Mouse (Mus musculus): ENCODE results near the gene Erap1. TPM values are rescaled to one million over a fixed set of nuclear protein-coding genes. Genes with fewer than 3 reads are reported as not detected.
"Not testable (repeated sequence)": the region's sequence is repeated elsewhere in the genome, so short reads cannot be mapped to it uniquely, and the experiment has no call there.

Gene Erap1
- polyA plus RNA-seq, 1 experiment from 2014 or later: 36.2 TPM

DNA sequence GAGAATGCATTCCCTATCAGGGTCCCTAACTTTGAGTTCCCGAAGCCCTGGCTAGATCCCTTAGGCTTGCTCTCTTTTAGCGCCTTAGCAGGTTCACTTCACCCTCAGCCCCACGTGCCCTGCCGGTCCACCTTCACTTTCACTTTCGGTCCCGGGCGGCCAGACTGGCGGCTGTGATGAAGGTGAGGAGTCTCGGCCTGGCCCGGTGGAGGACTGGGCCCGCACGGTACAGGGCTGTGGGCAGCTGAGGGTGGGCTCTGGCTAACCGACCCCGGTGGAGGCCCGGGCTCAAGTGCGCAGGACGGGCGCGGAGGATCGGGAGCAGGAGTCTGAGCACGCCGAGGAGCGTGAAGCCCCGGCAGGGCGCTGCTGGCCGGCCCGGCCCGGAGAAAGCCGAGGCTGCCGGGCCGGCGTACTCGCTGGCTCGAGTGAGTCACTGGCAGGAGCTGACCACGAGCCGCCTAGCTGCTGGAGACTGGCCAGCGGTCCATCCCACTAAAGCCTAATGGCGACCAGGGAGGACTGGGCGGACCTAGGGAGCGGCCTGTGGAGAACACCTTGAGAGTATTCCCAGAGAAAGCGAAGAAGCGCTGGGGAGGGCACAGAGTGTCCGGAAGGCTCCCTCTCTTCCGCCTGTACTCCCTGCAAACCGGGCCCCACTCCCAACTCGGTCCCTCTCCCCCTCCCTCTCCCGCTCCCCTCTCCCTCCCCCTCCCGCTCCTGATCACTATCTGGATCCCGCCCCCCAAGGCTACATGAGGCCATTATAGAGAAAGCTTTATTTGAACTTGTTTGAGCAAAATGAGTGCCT lies 549 bp downstream of the Erap1 start:
- Histone ChIP-seq H3K27me3 (replicated peaks; ENCODE audit: control insufficient read depth, insufficient read depth, low read length) (no peaks in the 10 kb centered on the region), H3K36me3 (ENCODE audit: control insufficient read depth, insufficient read depth, low read length) (no peaks in the 10 kb centered on the region), H3K9me3 (ENCODE audit: control insufficient read depth, low read length) (no peaks in the 10 kb centered on the region), H3K9ac (ENCODE audit: low read length) (peak overlapping the region; percentile 95), H3K4me1 (replicated peaks; ENCODE audit: control insufficient read depth, insufficient read depth, low read length) (0 out of 2 replicates have a peak, but pooled peaks cover 2% of the 10 kb centered on the region), H3K4me3 (ENCODE audit: low read depth, low read length) (peak overlapping the region; percentile 87), H3K4me2 (ENCODE audit: low read length) (peak overlapping the region; percentile 87), H3K27ac (ENCODE audit: low read depth) (peak overlapping the region; percentile 95)
- DNase-seq (ENCODE audit: low spot score): peak; percentile 92
- ATAC-seq (replicated peaks; ENCODE audit: low FRiP score, low TSS enrichment, low read depth): peak; percentile 94
- 1% methylated on average over 46 of the region's 49 CpGs for WGBS

- not testable (repeated sequence) for H3K9me3 ChIP-seq (ENCODE audit: control insufficient read depth, low read length); H3K27me3 ChIP-seq (replicated peaks; ENCODE audit: control insufficient read depth, insufficient read depth, low read length); H3K9ac ChIP-seq (ENCODE audit: low read length); DNase-seq (ENCODE audit: low spot score); H3K36me3 ChIP-seq (ENCODE audit: control insufficient read depth, insufficient read depth, low read length); ATAC-seq (replicated peaks; ENCODE audit: low FRiP score, low TSS enrichment, low read depth); H3K4me1 ChIP-seq (replicated peaks; ENCODE audit: control insufficient read depth, insufficient read depth, low read length)
- 46% methylated on average over 2 of the region's 3 CpGs for WGBS
- peak overlapping the region; percentile 87 for H3K4me3 ChIP-seq (ENCODE audit: low read depth, low read length)
- H3K4me2 ChIP-seq (ENCODE audit: low read length): peak overlapping the region; percentile 87
- H3K27ac ChIP-seq (ENCODE audit: low read depth): peak overlapping the region; percentile 95; the same call in 1 of the 2 replicates
These were observed 1.2 kb downstream of the Erap1 start for GRCm38 (mm10) chr13:74640523-74640920.

DNA sequence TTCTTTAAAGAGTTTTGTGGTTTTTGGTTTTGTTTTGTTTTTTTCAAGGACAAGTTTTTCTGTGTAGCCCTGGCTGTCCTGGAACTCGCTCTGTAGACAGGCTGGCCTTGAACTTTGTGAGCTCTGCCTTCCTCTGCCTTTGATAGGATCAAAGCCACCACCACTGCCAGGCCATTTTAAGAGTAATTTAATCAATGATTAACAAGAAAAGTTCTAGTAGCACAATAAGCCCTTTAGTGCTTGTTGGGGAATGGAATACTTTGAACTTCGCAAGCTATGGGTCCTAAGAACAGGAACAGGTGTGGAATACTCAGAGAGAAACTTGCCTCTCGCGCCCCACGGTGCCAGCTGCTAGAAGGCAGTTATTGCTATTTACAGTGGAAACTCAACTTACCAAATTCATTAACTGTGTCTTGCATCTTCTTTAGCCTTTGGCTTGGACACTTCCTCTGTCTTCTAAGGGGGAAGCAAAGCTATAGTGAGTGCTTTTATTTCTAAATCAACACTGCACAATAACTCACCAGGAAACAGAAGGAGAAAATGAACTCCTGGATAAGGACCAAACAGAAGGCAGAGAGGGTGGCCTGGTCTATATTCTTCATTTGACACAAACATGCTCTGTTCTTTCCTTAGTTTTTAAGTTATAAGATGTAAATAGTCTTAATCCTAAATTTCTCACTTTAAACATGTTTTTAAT lies 56.3 kb downstream of the Erap1 start:
- no peak overlapping the region for H3K4me2 ChIP-seq (ENCODE audit: low read length)
- no peak for ATAC-seq (replicated peaks; ENCODE audit: low FRiP score, low TSS enrichment, low read depth)
- 86% methylated on average over 5 of the region's 5 CpGs for WGBS

GRCm38 (mm10) chr13:74696225-74696624 lies 56.9 kb downstream of the Erap1 start:
- DNase-seq (ENCODE audit: low spot score): no peak
- Histone ChIP-seq H3K27ac (ENCODE audit: low read depth) (no peak overlapping the region), H3K4me3 (ENCODE audit: low read depth, low read length) (no peak overlapping the region), H3K4me2 (ENCODE audit: low read length) (no peak overlapping the region), H3K9me3 (ENCODE audit: control insufficient read depth, low read length) (no peaks in the 10 kb centered on the region), H3K27me3 (replicated peaks; ENCODE audit: control insufficient read depth, insufficient read depth, low read length) (no peaks in the 10 kb centered on the region), H3K9ac (ENCODE audit: low read length) (no peak overlapping the region), H3K36me3 (ENCODE audit: control insufficient read depth, insufficient read depth, low read length) (peaks cover 9% of the 10 kb centered on the region; the same call in 1 of the 2 replicates), H3K4me1 (replicated peaks; ENCODE audit: control insufficient read depth, insufficient read depth, low read length) (no peaks in the 10 kb centered on the region)
- ATAC-seq (replicated peaks; ENCODE audit: low FRiP score, low TSS enrichment, low read depth): no peak
- WGBS: 56% methylated on average over 3 of the region's 3 CpGs

More for the DNA sequence above, 56.3 kb downstream of the Erap1 start:
- DNase-seq (ENCODE audit: low spot score): no peak
- no peak overlapping the region for H3K9ac ChIP-seq (ENCODE audit: low read length)
- H3K36me3 ChIP-seq (ENCODE audit: control insufficient read depth, insufficient read depth, low read length): peaks cover 6% of the 10 kb centered on the region; the same call in 1 of the 2 replicates
- H3K4me3 ChIP-seq (ENCODE audit: low read depth, low read length): no peak overlapping the region
- H3K4me1 ChIP-seq (replicated peaks; ENCODE audit: control insufficient read depth, insufficient read depth, low read length): no peaks in the 10 kb centered on the region
- no peak overlapping the region for H3K27ac ChIP-seq (ENCODE audit: low read depth)
- H3K27me3 ChIP-seq (replicated peaks; ENCODE audit: control insufficient read depth, insufficient read depth, low read length): no peaks in the 10 kb centered on the region
- no peaks in the 10 kb centered on the region for H3K9me3 ChIP-seq (ENCODE audit: control insufficient read depth, low read length)

DNA sequence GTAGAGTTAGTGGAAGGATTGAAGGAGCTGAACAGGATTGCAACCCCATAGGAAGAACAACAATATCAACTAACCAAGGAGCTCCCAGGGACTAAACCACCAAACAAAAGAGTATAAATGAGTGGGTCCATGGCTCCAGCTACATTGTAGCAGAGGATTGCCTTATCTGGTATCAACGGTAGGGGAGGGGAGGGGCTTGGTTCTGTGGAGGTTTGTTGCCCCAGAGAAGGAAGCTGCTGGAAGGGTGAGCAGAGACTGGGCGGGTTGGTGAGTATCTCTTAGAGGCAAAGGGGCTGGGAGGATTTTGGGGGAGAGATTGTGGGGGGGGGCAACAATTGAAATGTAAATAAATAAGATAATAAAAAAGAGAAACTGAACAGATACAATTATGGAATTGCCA lies 79.6 kb downstream of the Erap1 start:
- DNase-seq (ENCODE audit: low spot score): no peak
- ATAC-seq (replicated peaks; ENCODE audit: low FRiP score, low TSS enrichment, low read depth): no peak
- Histone ChIP-seq H3K27me3 (replicated peaks; ENCODE audit: control insufficient read depth, insufficient read depth, low read length) (no peaks in the 10 kb centered on the region), H3K9ac (ENCODE audit: low read length) (no peak overlapping the region), H3K9me3 (ENCODE audit: control insufficient read depth, low read length) (no peaks in the 10 kb centered on the region), H3K36me3 (ENCODE audit: control insufficient read depth, insufficient read depth, low read length) (peaks cover 20% of the 10 kb centered on the region), H3K4me1 (replicated peaks; ENCODE audit: control insufficient read depth, insufficient read depth, low read length) (no peaks in the 10 kb centered on the region), H3K4me2 (ENCODE audit: low read length) (no peak overlapping the region), H3K27ac (ENCODE audit: low read depth) (no peak overlapping the region), H3K4me3 (ENCODE audit: low read depth, low read length) (no peak overlapping the region)
- 87% methylated on average over 2 of the region's 2 CpGs for WGBS

- H3K27ac ChIP-seq (ENCODE audit: low read depth): no peak overlapping the region
- H3K4me3 ChIP-seq (ENCODE audit: low read depth, low read length): no peak overlapping the region
- no peaks in the 10 kb centered on the region for H3K4me1 ChIP-seq (replicated peaks; ENCODE audit: control insufficient read depth, insufficient read depth, low read length)
- no peak for DNase-seq (ENCODE audit: low spot score)
- H3K9me3 ChIP-seq (ENCODE audit: control insufficient read depth, low read length): no peaks in the 10 kb centered on the region
- H3K4me2 ChIP-seq (ENCODE audit: low read length): no peak overlapping the region
- 92% methylated on average over 4 of the region's 4 CpGs for WGBS
- no peaks in the 10 kb centered on the region for H3K27me3 ChIP-seq (replicated peaks; ENCODE audit: control insufficient read depth, insufficient read depth, low read length)
- no peak overlapping the region for H3K9ac ChIP-seq (ENCODE audit: low read length)
- peaks cover 53% of the 10 kb centered on the region for H3K36me3 ChIP-seq (ENCODE audit: control insufficient read depth, insufficient read depth, low read length)
- ATAC-seq (replicated peaks; ENCODE audit: low FRiP score, low TSS enrichment, low read depth): no peak
These were observed 94.4 kb downstream of the Erap1 start for GRCm38 (mm10) chr13:74733726-74734125.

DNA sequence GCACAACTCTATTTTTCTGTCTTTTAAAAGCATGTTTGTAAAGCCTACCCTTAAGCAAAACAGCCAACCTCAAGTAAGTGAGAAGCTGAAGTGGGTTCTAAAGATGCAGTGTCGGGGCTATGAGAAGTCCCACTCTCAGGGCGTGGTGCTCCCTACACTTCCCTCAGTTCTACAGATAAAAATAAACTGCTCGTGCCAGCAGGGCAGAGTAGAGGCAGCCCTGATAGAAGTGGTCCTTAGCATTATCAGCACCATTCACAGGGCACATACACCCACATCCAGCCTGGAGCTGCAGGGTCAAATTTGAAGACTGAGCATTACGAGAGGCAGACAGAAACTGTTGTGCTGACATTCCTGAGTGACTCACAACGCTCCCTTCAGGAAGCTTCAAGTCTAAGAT lies 96.5 kb downstream of the Erap1 start:
- H3K27me3 ChIP-seq (replicated peaks; ENCODE audit: control insufficient read depth, insufficient read depth, low read length): no peaks in the 10 kb centered on the region
- peaks cover 46% of the 10 kb centered on the region for H3K36me3 ChIP-seq (ENCODE audit: control insufficient read depth, insufficient read depth, low read length)
- ATAC-seq (replicated peaks; ENCODE audit: low FRiP score, low TSS enrichment, low read depth) (no peak), DNase-seq (ENCODE audit: low spot score) (no peak)
- no peak overlapping the region for H3K4me3 ChIP-seq (ENCODE audit: low read depth, low read length)
- no peak overlapping the region for H3K4me2 ChIP-seq (ENCODE audit: low read length)
- no peaks in the 10 kb centered on the region for H3K4me1 ChIP-seq (replicated peaks; ENCODE audit: control insufficient read depth, insufficient read depth, low read length)
- no peak overlapping the region for H3K9ac ChIP-seq (ENCODE audit: low read length)
- H3K9me3 ChIP-seq (ENCODE audit: control insufficient read depth, low read length): no peaks in the 10 kb centered on the region
- 80% methylated on average over 5 of the region's 5 CpGs for WGBS
- H3K27ac ChIP-seq (ENCODE audit: low read depth): no peak overlapping the region

GRCm38 (mm10) chr13:74736396-74736795 lies 97.0 kb downstream of the Erap1 start:
- no peak overlapping the region for H3K4me3 ChIP-seq (ENCODE audit: low read depth, low read length)
- DNase-seq (ENCODE audit: low spot score) (no peak), ATAC-seq (replicated peaks; ENCODE audit: low FRiP score, low TSS enrichment, low read depth) (no peak)
- H3K4me1 ChIP-seq (replicated peaks; ENCODE audit: control insufficient read depth, insufficient read depth, low read length): no peaks in the 10 kb centered on the region
- H3K4me2 ChIP-seq (ENCODE audit: low read length): no peak overlapping the region
- H3K27ac ChIP-seq (ENCODE audit: low read depth): no peak overlapping the region
- peaks cover 43% of the 10 kb centered on the region for H3K36me3 ChIP-seq (ENCODE audit: control insufficient read depth, insufficient read depth, low read length)
- H3K9me3 ChIP-seq (ENCODE audit: control insufficient read depth, low read length): no peaks in the 10 kb centered on the region
- no peaks in the 10 kb centered on the region for H3K27me3 ChIP-seq (replicated peaks; ENCODE audit: control insufficient read depth, insufficient read depth, low read length)
- 82% methylated on average over 2 of the region's 2 CpGs for WGBS
- H3K9ac ChIP-seq (ENCODE audit: low read length): no peak overlapping the region

All from intestine, embryonic 14.5 days (tissue).